Mouse (Mus musculus) thymus, adult 2 months (tissue): Measurements from ENCODE around the gene Gm20388. TPM values are rescaled to one million over a fixed set of nuclear protein-coding genes. Genes with fewer than 3 reads are reported as not detected.
A peak's percentile ranks its signal among the peaks of the same experiment; 100 is the strongest.

Experiments
- DNase-seq: peaks from one replicate; pipeline ENCODE4 v3.0.0; 2021
- H3K27ac ChIP-seq: fragments of 200-500 bp; 2 replicates; pipeline ENCODE4 v1.5.1; 2012; ENCODE audit warnings: low read length, control low read depth; ENCODE audit not compliant: control insufficient read depth, insufficient read depth
- H3K27me3 ChIP-seq: fragments of 200-500 bp; 2 replicates; pipeline ENCODE4 v1.6.1; 2012; ENCODE audit warnings: mild to moderate bottlenecking, low read length, moderate library complexity, mixed read lengths; ENCODE audit not compliant: control insufficient read depth, insufficient read depth
- H3K36me3 ChIP-seq: fragments of 200-500 bp; 2 replicates; pipeline ENCODE4 v1.6.1; 2012; ENCODE audit warnings: mild to moderate bottlenecking, low read length, moderate library complexity; ENCODE audit not compliant: control insufficient read depth, insufficient read depth
- H3K4me1 ChIP-seq: fragments of 200-500 bp; replicated peaks from 2 replicates; pipeline ENCODE4 v1.6.1; 2012; ENCODE audit warnings: low read length; ENCODE audit not compliant: control insufficient read depth, insufficient read depth
- H3K4me3 ChIP-seq: fragments of 200-500 bp; 2 replicates; pipeline ENCODE4 v1.5.1; 2012; ENCODE audit warnings: mild to moderate bottlenecking, low read length, control low read depth, moderate library complexity; ENCODE audit not compliant: control insufficient read depth, insufficient read depth
- CTCF ChIP-seq: fragments of 200-500 bp; IDR thresholded peaks from 2 replicates; pipeline ENCODE4 v1.5.1; 2012; ENCODE audit warnings: mild to moderate bottlenecking, control low read depth, low read length, moderate library complexity, borderline replicate concordance; ENCODE audit not compliant: control insufficient read depth, poor library complexity, insufficient read depth; ENCODE audit errors: extremely low read depth
- POLR2A ChIP-seq: fragments of 200-500 bp; IDR thresholded peaks from 2 replicates; pipeline ENCODE4 v1.6.1; 2012; ENCODE audit warnings: mild to moderate bottlenecking, low read length, control low read depth, moderate library complexity; ENCODE audit not compliant: control insufficient read depth, poor library complexity, insufficient read depth; ENCODE audit errors: extremely low read depth
- WGBS: fragments of 180-500 bp; shearing (Covaris S2); methylation state at CpG from one replicate; pipeline ENCODE4 v1.1.7; 2018; 5-methylcytosine and 5-hydroxymethylcytosine counted together
- polyA plus RNA-seq: library from polyadenylated mRNA; depleted of rRNA; stranded (reverse); fragments of >200 nt; gene quantifications from 2 replicates; pipeline ENCODE4 v1.2.3, GENCODE M21; 2012

Gm20388 gene
- polyA plus RNA-seq, 1 experiment: 103 TPM

DNA sequence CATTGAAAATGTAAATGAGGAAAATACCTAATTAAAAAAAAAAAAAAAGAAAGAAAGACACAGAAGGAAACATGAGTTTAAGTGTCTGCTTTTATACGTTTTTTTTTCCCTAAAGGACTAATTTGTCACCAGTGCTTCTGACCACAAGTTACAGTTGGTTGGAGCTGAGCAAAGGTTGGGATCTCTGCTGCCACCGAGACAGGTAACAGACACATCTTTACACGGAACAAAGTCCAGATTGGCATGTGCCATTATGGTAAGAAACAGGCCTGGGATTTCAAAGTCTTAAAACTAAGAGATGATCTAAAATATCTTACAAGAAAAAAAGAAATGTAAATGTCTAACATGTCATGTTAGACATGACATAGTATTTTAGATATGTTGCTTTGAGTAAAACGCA, 3136.1 kb downstream of the Gm20388 start:
- WGBS: 88% methylated on average over 4 of the region's 4 CpGs
- no peak for DNase-seq

GRCm38 (mm10) chr8:123047827-123048226, 3137.2 kb downstream of the Gm20388 start:
- H3K27me3 ChIP-seq: no peaks in the 10 kb centered on the region
- H3K27ac ChIP-seq: no peak overlapping the region
- TF ChIP-seq CTCF: no peak
- TF ChIP-seq POLR2A: no peak
- 97% methylated on average over 7 of the region's 7 CpGs for WGBS
- H3K4me1 ChIP-seq: peaks cover 9% of the 10 kb centered on the region
- no peak for DNase-seq
- no peak overlapping the region for H3K4me3 ChIP-seq
- no peaks in the 10 kb centered on the region for H3K36me3 ChIP-seq

More for the DNA sequence above, 3136.1 kb downstream of the Gm20388 start:
- peaks cover 5% of the 10 kb centered on the region for H3K4me1 ChIP-seq
- no peaks in the 10 kb centered on the region for H3K27me3 ChIP-seq
- no peaks in the 10 kb centered on the region for H3K36me3 ChIP-seq
- no peak overlapping the region for H3K4me3 ChIP-seq
- TF ChIP-seq POLR2A (no peak), CTCF (no peak)
- no peak overlapping the region for H3K27ac ChIP-seq

- DNase-seq: no peak
- Histone ChIP-seq H3K4me1 (peaks cover 7% of the 10 kb centered on the region), H3K27ac (no peak overlapping the region), H3K27me3 (no peaks in the 10 kb centered on the region), H3K4me3 (no peak overlapping the region), H3K36me3 (no peaks in the 10 kb centered on the region)
- 95% methylated on average over 7 of the region's 7 CpGs for WGBS
- TF ChIP-seq CTCF (no peak), POLR2A (no peak)
Measured at GRCm38 (mm10) chr8:123048402-123048801, 3137.8 kb downstream of the Gm20388 start.

DNA sequence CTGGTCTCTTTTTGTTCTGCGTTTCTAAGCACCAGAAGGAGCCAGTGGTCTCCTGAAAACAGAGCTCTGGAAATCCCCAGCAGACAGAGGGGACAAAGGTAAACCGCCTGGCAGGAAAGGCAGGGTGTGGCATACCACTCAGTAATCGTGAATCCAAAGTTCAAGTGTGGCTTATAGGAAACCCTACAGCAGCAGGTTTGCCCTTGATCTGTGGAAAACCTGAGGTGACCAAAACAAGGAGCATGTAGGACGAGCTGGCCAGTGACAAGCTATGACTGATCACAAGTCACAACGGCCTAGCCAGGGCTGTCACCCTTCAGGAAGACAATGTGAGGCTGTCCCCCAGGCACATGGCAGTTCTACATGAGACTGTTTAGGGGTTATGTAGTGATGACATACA, 3140.8 kb downstream of the Gm20388 start:
- peaks cover 3% of the 10 kb centered on the region for H3K4me1 ChIP-seq
- 72% methylated on average over 5 of the region's 5 CpGs for WGBS
- H3K27me3 ChIP-seq: no peaks in the 10 kb centered on the region
- TF ChIP-seq POLR2A (no peak), CTCF (no peak)
- no peaks in the 10 kb centered on the region for H3K36me3 ChIP-seq
- H3K27ac ChIP-seq: no peak overlapping the region; the same call in 1 of the 2 replicates
- no peak overlapping the region for H3K4me3 ChIP-seq
- DNase-seq: no peak

DNA sequence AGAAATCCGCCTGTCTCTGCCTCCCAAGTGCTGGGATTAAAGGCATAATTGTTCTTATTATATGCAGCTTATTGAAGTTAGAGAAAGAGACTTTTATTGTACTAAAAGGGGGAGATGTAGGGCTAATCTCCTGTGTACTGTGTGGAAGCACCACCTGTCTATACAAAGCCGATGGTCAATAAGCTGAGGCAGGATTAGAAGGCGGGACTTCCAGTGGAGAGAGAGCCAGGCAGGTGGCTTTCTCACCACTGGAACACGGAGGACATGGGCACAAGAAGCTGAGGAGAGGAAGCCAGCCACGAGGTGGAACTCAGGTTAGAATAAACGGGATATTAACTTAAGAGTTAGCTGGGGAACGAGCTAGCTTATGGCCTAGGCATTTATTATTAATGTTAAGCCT, 3152.1 kb downstream of the Gm20388 start, which contains the start of gene Spg7:
Spg7 (plus strand) TSS at position 222 of the 400 bp plus-strand sequence.
- Histone ChIP-seq H3K4me3 (no peak within 1 kb of the TSS), H3K36me3 (no peaks in the 10 kb centered on the region), H3K27me3 (no peaks in the 10 kb centered on the region), H3K4me1 (peaks cover 7% of the 10 kb centered on the region), H3K27ac (no peak within 1 kb of the TSS)
- WGBS: 90% methylated on average over 7 of the region's 7 CpGs
- no peak for DNase-seq
- TF ChIP-seq POLR2A: no peak
- no peak for TF ChIP-seq CTCF

DNA sequence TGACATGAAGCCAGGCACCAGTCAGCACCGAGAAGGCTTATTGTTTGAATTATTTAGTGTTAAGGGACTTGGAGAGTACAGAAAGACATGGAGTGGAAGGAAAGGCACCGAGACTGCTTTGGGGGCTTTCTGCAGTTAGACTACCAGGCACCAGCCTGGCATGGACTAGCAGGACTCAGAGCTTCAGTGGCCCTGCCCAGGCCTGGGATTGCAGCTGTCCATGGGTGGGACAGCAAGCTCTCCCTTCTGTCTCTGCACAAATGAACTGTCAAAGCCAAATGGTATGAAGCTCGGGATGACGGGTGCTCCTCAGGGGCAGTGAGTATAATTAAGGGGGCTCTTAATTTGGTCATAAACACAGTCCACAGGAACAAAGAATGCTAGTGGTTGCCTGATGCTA, 3153.4 kb downstream of the Gm20388 start:
- no peak for DNase-seq
- Histone ChIP-seq H3K27ac (no peak overlapping the region), H3K4me3 (no peak overlapping the region), H3K27me3 (no peaks in the 10 kb centered on the region), H3K36me3 (no peaks in the 10 kb centered on the region), H3K4me1 (peaks cover 7% of the 10 kb centered on the region)
- TF ChIP-seq POLR2A (no peak), CTCF (no peak)
- 91% methylated on average over 4 of the region's 4 CpGs for WGBS

DNA sequence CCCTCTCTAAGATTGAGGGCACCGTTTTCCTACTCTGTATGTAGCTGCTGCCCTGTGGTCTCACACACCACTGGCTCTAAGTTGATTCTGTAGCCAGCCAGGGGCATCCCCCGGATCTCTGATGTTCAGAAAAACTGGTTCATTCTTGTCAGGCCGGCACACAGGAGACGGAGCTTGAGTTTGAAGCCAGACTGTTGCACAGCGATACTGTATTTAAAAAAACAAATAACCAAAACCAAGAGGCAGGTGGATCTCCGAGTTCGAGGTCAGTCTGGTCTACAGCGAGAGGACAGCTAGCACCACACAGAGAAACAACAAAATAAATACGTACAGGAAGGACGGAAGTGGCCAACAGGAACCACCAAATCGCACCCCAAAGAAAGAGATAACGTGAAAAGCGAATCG, 3154.2 kb downstream of the Gm20388 start:
- H3K4me1 ChIP-seq: peaks cover 7% of the 10 kb centered on the region
- TF ChIP-seq POLR2A: no peak
- no peak for TF ChIP-seq CTCF
- no peaks in the 10 kb centered on the region for H3K36me3 ChIP-seq
- H3K27ac ChIP-seq: peak overlapping the region; percentile 72
- H3K4me3 ChIP-seq: peak overlapping the region; percentile 82
- WGBS: under 1% methylated on average over 14 of the region's 14 CpGs
- H3K27me3 ChIP-seq: no peaks in the 10 kb centered on the region
- DNase-seq: peak; percentile 29
